Mouse (Mus musculus): ENCODE measurements at regions not wholly inside any gene's neighbourhood (a gene's known extent, or its start where the extent isn't known, plus 50 kb on each side); places are given as distances from the start of the nearest gene placed in this dataset.

- no peaks in the 10 kb centered on the region for H3K27me3 ChIP-seq (ENCODE audit: control insufficient read depth, insufficient read depth, low read length)
- TF ChIP-seq CTCF (IDR thresholded peaks at IDR 0.05; ENCODE audit: borderline replicate concordance, control insufficient read depth, extremely low read depth, insufficient read depth, low read length, poor library complexity) (no peak), POLR2A (IDR thresholded peaks at IDR 0.05; ENCODE audit: control insufficient read depth, extremely low read depth, insufficient read depth, low read length, poor library complexity) (no peak)
- no peaks in the 10 kb centered on the region for H3K4me1 ChIP-seq (replicated peaks; ENCODE audit: control insufficient read depth, insufficient read depth, low read length)
- DNase-seq, result no peak
- H3K36me3 ChIP-seq (ENCODE audit: control insufficient read depth, insufficient read depth, low read length), result no peaks in the 10 kb centered on the region
- 77% methylated on average over 3 of the region's 3 CpGs for WGBS
- no peak overlapping the region for H3K4me3 ChIP-seq (ENCODE audit: control insufficient read depth, insufficient read depth, low read length)
- H3K27ac ChIP-seq (ENCODE audit: control insufficient read depth, insufficient read depth, low read length), result no peak overlapping the region
Measured at GRCm38 (mm10) chr6:98872334-98872733, 529.8 kb upstream of the Gm765 start.

GRCm38 (mm10) chr6:98869772-98870171, 527.2 kb upstream of the Gm765 start:
- Histone ChIP-seq H3K4me1 (replicated peaks; ENCODE audit: control insufficient read depth, insufficient read depth, low read length) (no peaks in the 10 kb centered on the region), H3K4me3 (ENCODE audit: control insufficient read depth, insufficient read depth, low read length) (no peak overlapping the region), H3K27ac (ENCODE audit: control insufficient read depth, insufficient read depth, low read length) (no peak overlapping the region), H3K27me3 (ENCODE audit: control insufficient read depth, insufficient read depth, low read length) (no peaks in the 10 kb centered on the region), H3K36me3 (ENCODE audit: control insufficient read depth, insufficient read depth, low read length) (no peaks in the 10 kb centered on the region)
- no peak for DNase-seq
- TF ChIP-seq CTCF (IDR thresholded peaks at IDR 0.05; ENCODE audit: borderline replicate concordance, control insufficient read depth, extremely low read depth, insufficient read depth, low read length, poor library complexity) (no peak), POLR2A (IDR thresholded peaks at IDR 0.05; ENCODE audit: control insufficient read depth, extremely low read depth, insufficient read depth, low read length, poor library complexity) (no peak)
- 96% methylated on average over 6 of the region's 6 CpGs for WGBS

- WGBS, result 84% methylated on average over 2 of the region's 2 CpGs
- no peak overlapping the region for H3K4me3 ChIP-seq (ENCODE audit: control insufficient read depth, insufficient read depth, low read length)
- no peaks in the 10 kb centered on the region for H3K4me1 ChIP-seq (replicated peaks; ENCODE audit: control insufficient read depth, insufficient read depth, low read length)
- no peak for DNase-seq
- H3K36me3 ChIP-seq (ENCODE audit: control insufficient read depth, insufficient read depth, low read length), result no peaks in the 10 kb centered on the region
- no peaks in the 10 kb centered on the region for H3K27me3 ChIP-seq (ENCODE audit: control insufficient read depth, insufficient read depth, low read length)
- no peak overlapping the region for H3K27ac ChIP-seq (ENCODE audit: control insufficient read depth, insufficient read depth, low read length)
- TF ChIP-seq CTCF (IDR thresholded peaks at IDR 0.05; ENCODE audit: borderline replicate concordance, control insufficient read depth, extremely low read depth, insufficient read depth, low read length, poor library complexity) (no peak), POLR2A (IDR thresholded peaks at IDR 0.05; ENCODE audit: control insufficient read depth, extremely low read depth, insufficient read depth, low read length, poor library complexity) (no peak)
Measured at GRCm38 (mm10) chr6:98864306-98864705, 521.8 kb upstream of the Gm765 start.

GRCm38 (mm10) chr6:98855958-98856357, 513.4 kb upstream of the Gm765 start:
- Histone ChIP-seq H3K27me3 (ENCODE audit: control insufficient read depth, insufficient read depth, low read length) (no peaks in the 10 kb centered on the region), H3K4me1 (replicated peaks; ENCODE audit: control insufficient read depth, insufficient read depth, low read length) (no peaks in the 10 kb centered on the region), H3K4me3 (ENCODE audit: control insufficient read depth, insufficient read depth, low read length) (no peak overlapping the region), H3K27ac (ENCODE audit: control insufficient read depth, insufficient read depth, low read length) (no peak overlapping the region), H3K36me3 (ENCODE audit: control insufficient read depth, insufficient read depth, low read length) (no peaks in the 10 kb centered on the region)
- no peak for TF ChIP-seq POLR2A (IDR thresholded peaks at IDR 0.05; ENCODE audit: control insufficient read depth, extremely low read depth, insufficient read depth, low read length, poor library complexity)
- no peak for TF ChIP-seq CTCF (IDR thresholded peaks at IDR 0.05; ENCODE audit: borderline replicate concordance, control insufficient read depth, extremely low read depth, insufficient read depth, low read length, poor library complexity)
- WGBS, result 100% methylated on average over 1 of the region's 1 CpGs
- no peak for DNase-seq

GRCm38 (mm10) chr6:98850906-98851305, 508.4 kb upstream of the Gm765 start:
- Histone ChIP-seq H3K27ac (ENCODE audit: control insufficient read depth, insufficient read depth, low read length) (no peak overlapping the region), H3K4me3 (ENCODE audit: control insufficient read depth, insufficient read depth, low read length) (no peak overlapping the region), H3K4me1 (replicated peaks; ENCODE audit: control insufficient read depth, insufficient read depth, low read length) (no peaks in the 10 kb centered on the region), H3K27me3 (ENCODE audit: control insufficient read depth, insufficient read depth, low read length) (no peaks in the 10 kb centered on the region), H3K36me3 (ENCODE audit: control insufficient read depth, insufficient read depth, low read length) (no peaks in the 10 kb centered on the region)
- no peak for DNase-seq
- 92% methylated on average over 2 of the region's 2 CpGs for WGBS
- TF ChIP-seq CTCF (IDR thresholded peaks at IDR 0.05; ENCODE audit: borderline replicate concordance, control insufficient read depth, extremely low read depth, insufficient read depth, low read length, poor library complexity) (no peak), POLR2A (IDR thresholded peaks at IDR 0.05; ENCODE audit: control insufficient read depth, extremely low read depth, insufficient read depth, low read length, poor library complexity) (no peak)

- Histone ChIP-seq H3K4me1 (replicated peaks; ENCODE audit: control insufficient read depth, insufficient read depth, low read length) (peaks cover under 1% of the 10 kb centered on the region), H3K27ac (ENCODE audit: control insufficient read depth, insufficient read depth, low read length) (no peak overlapping the region), H3K27me3 (ENCODE audit: control insufficient read depth, insufficient read depth, low read length) (no peaks in the 10 kb centered on the region), H3K36me3 (ENCODE audit: control insufficient read depth, insufficient read depth, low read length) (no peaks in the 10 kb centered on the region), H3K4me3 (ENCODE audit: control insufficient read depth, insufficient read depth, low read length) (no peak overlapping the region)
- DNase-seq, result no peak
- 98% methylated on average over 1 of the region's 1 CpGs for WGBS
- TF ChIP-seq CTCF (IDR thresholded peaks at IDR 0.05; ENCODE audit: borderline replicate concordance, control insufficient read depth, extremely low read depth, insufficient read depth, low read length, poor library complexity) (no peak), POLR2A (IDR thresholded peaks at IDR 0.05; ENCODE audit: control insufficient read depth, extremely low read depth, insufficient read depth, low read length, poor library complexity) (no peak)
Measured at GRCm38 (mm10) chr6:98848835-98849234, 506.3 kb upstream of the Gm765 start.

GRCm38 (mm10) chr6:98846001-98846695, 503.6 kb upstream of the Gm765 start:
- TF ChIP-seq POLR2A (IDR thresholded peaks at IDR 0.05; ENCODE audit: control insufficient read depth, extremely low read depth, insufficient read depth, low read length, poor library complexity) (no peak), CTCF (IDR thresholded peaks at IDR 0.05; ENCODE audit: borderline replicate concordance, control insufficient read depth, extremely low read depth, insufficient read depth, low read length, poor library complexity) (no peak)
- Histone ChIP-seq H3K4me3 (ENCODE audit: control insufficient read depth, insufficient read depth, low read length) (no peak overlapping the region), H3K4me1 (replicated peaks; ENCODE audit: control insufficient read depth, insufficient read depth, low read length) (peaks cover 5% of the 10 kb centered on the region), H3K27ac (ENCODE audit: control insufficient read depth, insufficient read depth, low read length) (no peak overlapping the region), H3K36me3 (ENCODE audit: control insufficient read depth, insufficient read depth, low read length) (no peaks in the 10 kb centered on the region), H3K27me3 (ENCODE audit: control insufficient read depth, insufficient read depth, low read length) (no peaks in the 10 kb centered on the region)
- 71% methylated on average over 5 of the region's 5 CpGs for WGBS
- no peak for DNase-seq

All from thymus, adult 2 months (tissue).